21 mouse cellular contexts compared by ENCODE assay signal in genomic region chr12:100378266-100378665, GRCm38 (mm10).
"Had no signal": no experiment of that assay in that cellular context is flagged by ENCODE, and none has a peak within 500 bp of the region (broad histone marks: within the 10 kb centered on the region; RNA-seq: fewer than 3 reads in every experiment).

No protein-coding gene starts in this region.

- H3K9ac ChIP-seq: kidney, embryonic 15.5 days; limb, embryonic 13.5 days; liver, embryonic 13.5 days; midbrain, embryonic 13.5 days; neural tube, embryonic 12.5 days; neural tube, embryonic 15.5 days; stomach, embryonic 15.5 days had no signal

- H3K27me3 ChIP-seq: kidney, embryonic 15.5 days; limb, embryonic 13.5 days; liver, embryonic 13.5 days; megakaryocyte, embryonic 14.5 days; midbrain, embryonic 13.5 days; neural tube, embryonic 12.5 days; neural tube, embryonic 15.5 days; stomach, embryonic 15.5 days had no signal

- H3K27ac ChIP-seq: kidney, embryonic 15.5 days; limb, embryonic 10.5 days; limb, embryonic 13.5 days; liver, embryonic 13.5 days; midbrain, embryonic 13.5 days; neural tube, embryonic 12.5 days; neural tube, embryonic 15.5 days; stomach, embryonic 15.5 days had no signal

- H3K4me3 ChIP-seq: kidney, embryonic 15.5 days; limb, embryonic 10.5 days; limb, embryonic 13.5 days; liver, embryonic 13.5 days; megakaryocyte, embryonic 14.5 days; midbrain, embryonic 10.5 days; midbrain, embryonic 13.5 days; neural tube, embryonic 12.5 days; neural tube, embryonic 15.5 days; stomach, embryonic 15.5 days had no signal

- H3K4me1 ChIP-seq: kidney, embryonic 15.5 days; limb, embryonic 10.5 days; liver, embryonic 13.5 days; midbrain, embryonic 13.5 days; neural tube, embryonic 12.5 days; neural tube, embryonic 15.5 days; stomach, embryonic 15.5 days had no signal

- DNase-seq: kidney, adult 2 months; kidney, postnatal 10 days; kidney, postnatal 36 days; layer of hippocampus, postnatal 36 days; liver; liver, embryonic 13.5 days; lung, adult 2 months; lung, postnatal 36 days; retina, postnatal 1 day; right cerebral cortex, postnatal 25 days; spleen, adult 18-20 months; thymus, postnatal 25 days had no signal

- H3K4me2 ChIP-seq: kidney, embryonic 15.5 days; limb, embryonic 13.5 days; liver, embryonic 13.5 days; midbrain, embryonic 13.5 days; neural tube, embryonic 12.5 days; neural tube, embryonic 15.5 days; stomach, embryonic 15.5 days had no signal

- H3K36me3 ChIP-seq: stomach, embryonic 15.5 days had no signal
